Mouse (Mus musculus) myocyte (in vitro differentiated cells): ENCODE results near the gene Nfe2l3.

Experiments used
- CEBPB ChIP-seq: IDR thresholded peaks from 2 replicates; pipeline ENCODE4 v1.6.1; 2011; ENCODE audit warnings: mild to moderate bottlenecking, moderate library complexity; ENCODE audit not compliant: poor library complexity, insufficient read depth, severe bottlenecking
- E2F4 ChIP-seq: IDR thresholded peaks from one replicate; pipeline ENCODE4 v1.6.1; 2011; ENCODE audit warnings: mild to moderate bottlenecking, control low read depth, moderate library complexity; ENCODE audit not compliant: insufficient read depth
- MAX ChIP-seq: IDR thresholded peaks from one replicate; pipeline ENCODE4 v1.6.1; 2011; ENCODE audit warnings: low read depth, mild to moderate bottlenecking, control low read depth
- MYOD1 ChIP-seq, 3 experiments: IDR thresholded peaks; one replicate each; pipeline ENCODE4 v1.6.1; 2011; ENCODE audit warnings: control low read depth in 2 of 3, low read depth in 2 of 3, mild to moderate bottlenecking in 2 of 3, moderate library complexity in 1 of 3; ENCODE audit not compliant: insufficient read length in 2 of 3, control insufficient read depth in 1 of 3
- POLR2A ChIP-seq: IDR thresholded peaks from one replicate; pipeline ENCODE4 v1.6.1; 2011; ENCODE audit warnings: low read depth, mild to moderate bottlenecking, control low read depth, moderate library complexity; ENCODE audit not compliant: insufficient read length
- POLR2AphosphoS2 ChIP-seq: IDR thresholded peaks from one replicate; pipeline ENCODE4 v1.6.1; 2011; ENCODE audit warnings: low read depth, control low read depth; ENCODE audit not compliant: insufficient read length
- REST ChIP-seq: IDR thresholded peaks from one replicate; pipeline ENCODE4 v1.6.1; 2011; ENCODE audit warnings: mild to moderate bottlenecking, control low read depth, moderate library complexity; ENCODE audit not compliant: insufficient read depth, insufficient read length
- USF1 ChIP-seq: IDR thresholded peaks from one replicate; pipeline ENCODE4 v1.6.1; 2011; ENCODE audit warnings: low read depth, mild to moderate bottlenecking, control low read depth, moderate library complexity

GRCm38 (mm10) chr6:51497321-51498111 is 65.0 kb downstream of the Nfe2l3 start:
- TF ChIP-seq REST (no peak), POLR2A (no peak), E2F4 (no peak), USF1 (no peak), POLR2AphosphoS2 (no peak), MAX (no peak), MYOD1 (IDR thresholded peaks at IDR 0.05; ENCODE audit: control insufficient read depth in 1 of 3, insufficient read length in 2 of 3, low read depth in 2 of 3) (no peak), CEBPB (no peak)
